Mouse (Mus musculus): ENCODE results near the gene Flot2. TPM values are rescaled to one million over a fixed set of nuclear protein-coding genes. Genes with fewer than 3 reads are reported as not detected.
A peak's percentile ranks its signal among the peaks of the same experiment; 100 is the strongest.

Gene Flot2
- polyA plus RNA-seq, 1 experiment = 20.8 TPM

- TF ChIP-seq GATA1 (IDR thresholded peaks at IDR 0.05; ENCODE audit: low read length) = no peak
Observed at GRCm38 (mm10) chr11:78053078-78053477, 15.3 kb downstream of the Flot2 start.

GRCm38 (mm10) chr11:78056946-78057345 is 19.2 kb downstream of the Flot2 start:
- no peak for TF ChIP-seq GATA1 (IDR thresholded peaks at IDR 0.05; ENCODE audit: low read length)

DNA sequence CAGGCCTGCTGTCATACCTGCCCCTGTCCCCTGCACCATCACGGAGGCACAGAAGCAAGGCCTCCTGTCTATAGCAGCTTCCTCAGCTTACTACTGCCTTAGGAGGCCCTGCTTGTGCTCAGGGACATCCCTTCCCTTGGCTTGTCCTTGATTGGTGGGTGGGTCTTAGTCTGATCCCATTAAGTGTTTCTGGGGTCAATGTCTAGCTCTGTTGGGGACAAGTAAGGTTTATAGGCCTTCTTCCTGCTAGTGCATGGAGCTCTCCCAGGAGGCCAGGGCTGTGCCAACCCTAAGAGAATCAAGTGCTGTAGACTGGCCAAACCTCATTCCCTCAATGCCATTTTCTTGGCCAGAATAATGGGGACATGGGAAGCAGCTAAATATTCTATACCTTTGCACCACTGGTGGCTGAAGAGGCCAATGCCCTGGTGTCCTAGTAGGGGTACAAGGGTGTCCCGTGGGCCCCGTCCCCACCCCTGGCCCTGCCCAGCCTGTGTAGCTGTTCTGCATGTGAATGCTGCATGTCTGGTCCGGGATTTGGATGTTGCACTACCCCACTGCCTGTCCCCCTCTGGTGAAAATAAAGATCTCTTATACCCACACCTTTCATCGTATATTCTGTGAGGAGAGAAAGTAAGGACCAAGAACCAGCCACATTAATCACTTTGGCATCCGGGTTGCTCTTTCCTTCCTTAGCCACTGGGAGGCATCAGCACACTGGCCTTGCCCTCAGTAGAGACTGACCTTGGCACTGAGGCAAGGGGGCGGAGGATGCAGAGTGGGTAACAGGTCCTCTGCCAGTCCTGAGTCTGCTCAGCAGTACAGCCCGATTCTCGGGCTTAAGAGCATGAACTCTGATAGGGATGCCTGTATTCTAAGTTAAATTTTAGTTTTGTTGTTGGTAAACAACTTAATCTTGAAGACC is 22.4 kb downstream of the Flot2 start:
- no peak for TF ChIP-seq GATA1 (IDR thresholded peaks at IDR 0.05; ENCODE audit: low read length)

GRCm38 (mm10) chr11:78062563-78062962 is 24.8 kb downstream of the Flot2 start:
- TF ChIP-seq GATA1 (IDR thresholded peaks at IDR 0.05; ENCODE audit: low read length) = no peak

- TF ChIP-seq GATA1 (IDR thresholded peaks at IDR 0.05; ENCODE audit: low read length) = peak; percentile 4
Observed at GRCm38 (mm10) chr11:78065906-78066305, 28.2 kb downstream of the Flot2 start.

- no peak for TF ChIP-seq GATA1 (IDR thresholded peaks at IDR 0.05; ENCODE audit: low read length)
Observed at GRCm38 (mm10) chr11:78066641-78067040, 28.9 kb downstream of the Flot2 start.

DNA sequence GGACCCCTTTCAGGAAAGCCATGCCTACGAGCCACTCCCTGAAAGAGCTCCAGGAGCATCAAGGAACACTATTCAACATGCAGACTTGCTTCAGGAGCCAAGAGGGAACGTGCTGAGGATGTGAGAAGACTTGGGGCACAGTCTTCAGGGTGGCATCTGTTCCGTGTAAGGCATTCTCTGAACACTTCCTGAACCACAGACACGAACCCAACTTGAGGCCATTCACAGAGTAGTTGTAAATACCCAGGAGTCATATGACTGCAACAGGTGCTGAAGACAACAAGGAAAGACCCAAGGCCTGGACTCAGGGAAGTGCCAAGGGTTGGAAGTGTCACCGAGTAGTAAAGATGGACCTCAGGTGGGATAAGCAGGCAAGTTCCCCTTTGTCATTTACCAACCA is 29.8 kb downstream of the Flot2 start:
- no peak for TF ChIP-seq GATA1 (IDR thresholded peaks at IDR 0.05; ENCODE audit: low read length)

DNA sequence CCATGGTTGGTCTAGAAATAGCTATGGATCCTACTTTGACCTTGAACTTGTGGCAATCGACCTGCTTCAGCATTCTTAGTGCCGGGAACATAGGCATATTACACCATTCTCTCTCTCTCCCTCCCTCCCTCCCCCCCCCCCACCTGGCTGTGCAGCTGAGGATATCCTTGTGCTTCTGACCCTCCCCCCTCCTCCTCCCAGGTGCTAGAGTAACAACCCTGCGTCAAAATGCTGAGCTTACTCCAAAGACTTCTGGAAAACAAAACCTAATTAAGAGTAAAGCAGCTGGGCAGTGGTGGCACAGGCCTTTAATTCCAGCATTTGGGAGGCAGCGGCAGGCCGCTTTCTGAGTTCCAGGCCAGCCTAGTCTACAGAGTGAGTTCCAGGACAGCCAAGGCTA is 31.4 kb downstream of the Flot2 start:
- no peak for TF ChIP-seq GATA1 (IDR thresholded peaks at IDR 0.05; ENCODE audit: low read length)

DNA sequence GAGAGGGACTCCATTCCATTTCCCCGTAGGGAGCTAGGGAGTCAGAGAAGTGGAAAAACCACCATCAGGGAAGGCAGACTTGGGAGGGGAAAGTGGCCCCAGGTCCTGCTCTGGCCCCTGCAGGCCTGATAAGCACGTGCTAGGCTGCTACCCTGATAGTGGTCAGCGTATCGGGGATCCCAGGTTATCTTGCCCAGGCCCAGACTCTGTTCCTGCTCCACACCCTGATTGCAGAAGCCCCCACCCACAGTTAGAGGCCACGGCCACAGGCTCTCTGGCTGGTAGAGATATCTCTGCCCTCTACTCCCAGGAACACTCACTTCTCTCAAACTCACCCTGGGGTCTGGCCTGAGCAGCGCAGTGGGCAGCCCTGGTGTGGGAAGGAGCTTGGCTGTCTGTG is 31.9 kb downstream of the Flot2 start:
- peak; percentile 100 for TF ChIP-seq GATA1 (IDR thresholded peaks at IDR 0.05; ENCODE audit: low read length)

GRCm38 (mm10) chr11:78071938-78072337 is 34.2 kb downstream of the Flot2 start:
- TF ChIP-seq GATA1 (IDR thresholded peaks at IDR 0.05; ENCODE audit: low read length) = no peak

- no peak for TF ChIP-seq GATA1 (IDR thresholded peaks at IDR 0.05; ENCODE audit: low read length)
Observed at GRCm38 (mm10) chr11:78072425-78073130, 34.8 kb downstream of the Flot2 start.

- no peak for TF ChIP-seq GATA1 (IDR thresholded peaks at IDR 0.05; ENCODE audit: low read length)
Observed at GRCm38 (mm10) chr11:78073577-78074276, 36.0 kb downstream of the Flot2 start.

- TF ChIP-seq GATA1 (IDR thresholded peaks at IDR 0.05; ENCODE audit: low read length) = no peak
Observed at GRCm38 (mm10) chr11:78074277-78074652, 36.5 kb downstream of the Flot2 start.

DNA sequence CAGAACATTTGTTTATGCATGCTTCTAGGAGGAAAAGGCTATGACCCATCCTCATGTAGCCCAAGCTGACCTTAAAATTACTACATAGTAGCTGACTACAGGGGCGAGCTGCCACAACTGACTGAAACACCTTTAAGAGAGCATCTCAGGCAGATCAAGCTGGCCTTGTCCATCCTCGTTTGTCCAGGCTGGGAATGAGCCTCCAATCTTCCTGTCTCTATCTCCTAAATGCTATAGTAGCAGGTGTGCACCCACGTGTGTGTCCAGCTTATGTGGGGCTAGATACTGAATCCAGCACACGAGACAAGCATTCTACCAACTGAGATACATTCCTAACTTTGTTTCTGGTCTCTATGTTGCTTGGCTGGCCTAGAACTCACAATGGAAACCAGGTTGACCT is 36.9 kb downstream of the Flot2 start:
- TF ChIP-seq GATA1 (IDR thresholded peaks at IDR 0.05; ENCODE audit: low read length) = no peak

DNA sequence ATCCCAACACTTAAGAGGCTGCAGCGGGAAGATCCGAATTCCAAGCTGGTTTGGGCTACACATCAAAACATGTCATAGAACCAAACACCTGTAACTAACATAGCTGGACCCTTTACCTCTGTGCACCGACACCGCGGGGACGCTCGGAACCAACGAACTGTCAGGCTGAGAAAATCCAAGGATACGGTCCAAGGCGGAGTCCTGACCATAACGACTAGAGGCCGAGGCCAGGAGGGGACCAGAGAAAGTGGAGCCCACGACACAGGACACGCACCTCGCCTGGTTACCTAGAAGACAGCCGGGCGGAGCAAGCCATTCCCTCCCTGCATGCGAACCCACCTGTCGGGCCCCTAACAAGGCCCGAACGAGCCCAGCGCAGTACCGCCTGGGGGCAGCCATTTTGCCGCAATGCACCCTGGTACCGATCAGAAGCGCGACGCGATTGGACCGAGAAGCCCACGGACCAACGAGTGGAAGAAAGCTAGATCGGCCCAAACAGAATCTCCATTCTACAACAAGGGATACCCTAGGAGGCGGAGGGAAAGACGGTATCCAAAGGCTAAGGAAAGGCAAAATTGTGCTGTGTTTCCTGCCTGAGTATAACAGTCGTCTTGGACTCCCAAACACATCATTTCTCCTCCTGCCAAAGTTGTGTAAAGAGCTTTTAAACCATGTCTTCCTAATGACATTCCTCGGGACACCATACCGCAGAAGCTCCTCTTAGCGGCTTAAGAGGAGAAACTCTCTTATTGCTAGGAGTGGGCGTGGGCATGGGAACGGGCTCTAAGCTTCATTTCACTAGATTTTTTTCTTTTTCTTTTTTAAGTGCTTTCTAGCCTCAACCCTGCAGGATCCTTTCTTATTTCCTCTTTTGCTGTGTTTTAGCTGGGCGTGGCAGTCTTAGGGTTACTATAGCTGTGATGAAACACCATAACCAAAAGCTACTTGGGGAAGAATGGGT is 42.5 kb downstream of the Flot2 start, which contains the start of gene Eral1:
Eral1 (minus strand) TSS at position 423 of the 961 bp plus-strand sequence.
- TF ChIP-seq GATA1 (IDR thresholded peaks at IDR 0.05; ENCODE audit: low read length) = no peak

Data from G1E-ER4 (cell line).